7 mouse cellular contexts compared by ENCODE assay signal in the genomic region with DNA sequence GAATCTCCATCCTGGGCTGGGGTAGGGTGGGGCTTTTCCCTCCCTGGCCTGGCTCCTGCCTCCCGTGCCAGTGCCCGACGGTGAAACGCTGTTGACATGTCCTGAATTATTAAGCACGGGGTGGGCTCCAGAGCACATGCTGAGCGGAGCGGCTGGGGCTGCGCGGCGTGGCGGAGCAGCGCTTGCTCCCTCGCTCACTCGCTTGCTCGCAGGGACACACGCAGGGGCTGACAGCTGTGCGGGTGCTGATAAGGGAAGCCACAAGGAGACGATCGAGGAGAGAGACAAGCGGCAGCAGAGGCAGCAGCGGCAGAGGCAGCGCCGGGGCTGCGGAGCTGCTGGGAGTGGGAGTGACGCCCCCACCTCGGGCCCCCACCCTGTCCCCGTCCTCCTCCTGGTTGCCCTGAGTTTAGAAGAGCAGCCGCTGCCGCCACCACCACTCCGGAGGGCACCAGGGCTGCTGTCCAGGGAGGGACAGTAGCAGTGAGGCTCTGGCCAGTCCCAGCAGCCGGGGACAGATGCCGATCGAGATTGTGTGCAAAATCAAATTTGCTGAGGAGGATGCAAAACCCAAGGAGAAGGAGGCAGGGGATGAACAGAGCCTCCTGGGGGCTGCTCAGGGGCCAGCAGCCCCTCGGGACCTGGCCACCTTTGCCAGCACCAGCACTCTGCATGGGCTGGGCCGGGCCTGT. TPM values are rescaled to one million over a fixed set of nuclear protein-coding genes. Genes with fewer than 3 reads are reported as not detected.
A peak's percentile ranks its signal among the peaks of the same experiment; 100 is the strongest.
DNase-seq lines count a peak whose midpoint lies in the region; ATAC-seq lines count a peak whose summit lies in the region.

TSS of gene Asic4 (plus strand) at position 123 of the 692 bp plus-strand sequence.

- whole genome bisulfite sequencing in embryonic facial prominence, embryonic 15.5 days: 3% methylated on average over 35 of the region's 35 CpGs

- no peaks in the 10 kb centered on the region for H3K9me3 ChIP-seq in embryonic facial prominence, embryonic 15.5 days (replicated peaks)

- 0 out of 2 replicates have a peak within 1 kb of the TSS, but pooled peaks have one; percentile 9 for H3K9ac ChIP-seq in embryonic facial prominence, embryonic 15.5 days

- peak within 1 kb of the TSS; percentile 47 for H3K4me2 ChIP-seq in embryonic facial prominence, embryonic 15.5 days (replicated peaks)

- H3K27ac ChIP-seq in embryonic facial prominence, embryonic 15.5 days (replicated peaks): no peak within 1 kb of the TSS

- peak within 1 kb of the TSS; percentile 31 for H3K4me3 ChIP-seq in embryonic facial prominence, embryonic 15.5 days (replicated peaks)

- peaks cover 66% of the 10 kb centered on the region for H3K4me1 ChIP-seq in embryonic facial prominence, embryonic 15.5 days

- H3K27me3 ChIP-seq in embryonic facial prominence, embryonic 15.5 days: peaks cover 88% of the 10 kb centered on the region

- no peak for DNase-seq in left cerebral cortex, adult 8-10 months (ENCODE audit: low spot score in 2 of 2)
- DNase-seq in left cerebral cortex, adult 11 months (ENCODE audit: low spot score): no peak
- DNase-seq in left cerebral cortex, postnatal 25 days (ENCODE audit: low spot score in 2 of 2): no peak
- peak; percentile 57 for DNase-seq in neural tube, embryonic 10.5 days (ENCODE audit: extremely low spot score, low spot score)
- no peak for DNase-seq in urinary bladder, adult 2 months (ENCODE audit: low spot score)
- no peak for DNase-seq in layer of hippocampus, postnatal 25 days (ENCODE audit: extremely low spot score in 1 of 2, low spot score in 1 of 2)

- H3K36me3 ChIP-seq in embryonic facial prominence, embryonic 15.5 days: no peaks in the 10 kb centered on the region

- intact Hi-C loops in left cerebral cortex, postnatal 25 days (cut with DNase I): no loop called here

- no peak for ATAC-seq in embryonic facial prominence, embryonic 15.5 days (ENCODE audit: insufficient number of reproducible peaks, low FRiP score, low TSS enrichment, low read depth)

RNA-seq across cellular contexts. Expression of gene Asic4, which starts in this region (rescaled TPM):
- total RNA-seq in left cerebral cortex, adult 8-10 months (2022): 10 to 100 TPM; 21.5 to 26.7 (median 25.1) TPM
- 0.65 and 0.84 TPM in 2 replicates for polyA plus RNA-seq in embryonic facial prominence, embryonic 15.5 days (2015; fragmentation: Nextera tagmentation; extraction: Ambion mirVana)
- 10 to 100 TPM; 10.4 to 20.6 TPM for total RNA-seq in left cerebral cortex, postnatal 25 days (2021)
- 0.03 and 0.06 TPM in 2 replicates for polyA plus RNA-seq in urinary bladder, adult 2 months (2012; rRNA removed)
- total RNA-seq in layer of hippocampus, postnatal 25 days (2021): 1 to 10 TPM; 8.9 to 9.9 TPM
